Mouse (Mus musculus): ENCODE data around the gene Fbxl7. TPM values are rescaled to one million over a fixed set of nuclear protein-coding genes. Genes with fewer than 3 reads are reported as not detected.

Gene Fbxl7
- polyA plus RNA-seq (2015; fragmentation: Nextera tagmentation; extraction: Ambion mirVana) = 9.7 and 10.0 TPM in 2 replicates

DNA sequence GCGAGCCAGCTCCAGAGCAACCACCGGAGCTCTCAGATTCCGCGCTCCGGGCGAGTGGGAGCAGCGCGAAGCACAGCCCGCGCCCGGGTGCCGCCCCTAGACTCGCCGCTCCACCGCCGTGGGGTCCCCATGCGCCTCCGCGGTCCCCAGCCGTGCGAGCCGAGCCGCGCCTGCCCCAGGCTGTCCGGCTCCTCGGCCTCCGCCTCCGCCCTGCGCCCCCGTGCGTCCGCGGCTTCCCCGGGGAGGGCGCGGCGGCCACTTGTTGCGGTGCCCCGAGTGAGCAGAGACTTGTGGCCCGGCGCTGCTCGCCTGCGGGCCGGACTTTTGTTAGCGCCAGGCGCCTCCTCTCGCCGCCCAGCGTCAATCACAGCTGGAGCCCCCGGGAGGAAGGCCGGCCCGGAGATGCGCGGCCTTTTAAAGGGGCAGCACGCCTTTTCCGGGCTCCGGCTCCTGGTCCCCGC lies at the start of gene Fbxl7:
Fbxl7 (minus strand) TSS at position 330 of the 461 bp plus-strand sequence.
- Histone ChIP-seq H3K4me1 (peaks cover 17% of the 10 kb centered on the region), H3K4me3 (peak within 1 kb of the TSS; percentile 77), H3K4me2 (peak within 1 kb of the TSS; percentile 88), H3K9ac (peak within 1 kb of the TSS; percentile 91), H3K36me3 (no peaks in the 10 kb centered on the region), H3K9me3 (no peaks in the 10 kb centered on the region), H3K27me3 (replicated peaks) (no peaks in the 10 kb centered on the region), H3K27ac (replicated peaks) (peak within 1 kb of the TSS; percentile 94)
- ATAC-seq (ENCODE audit: extremely low read depth, insufficient number of reproducible peaks, low FRiP score, low TSS enrichment) = peak; percentile 74; the same call in 1 of the 2 replicates
- under 1% methylated on average over 56 of the region's 58 CpGs for WGBS

GRCm38 (mm10) chr15:26922026-26922425 lies 26.6 kb upstream of the Fbxl7 start:
- Histone ChIP-seq H3K27ac (replicated peaks) (no peak overlapping the region), H3K27me3 (replicated peaks) (no peaks in the 10 kb centered on the region), H3K4me1 (no peaks in the 10 kb centered on the region), H3K4me2 (no peak overlapping the region), H3K9ac (no peak overlapping the region), H3K4me3 (no peak overlapping the region), H3K9me3 (no peaks in the 10 kb centered on the region), H3K36me3 (no peaks in the 10 kb centered on the region)
- 68% methylated on average over 2 of the region's 2 CpGs for WGBS
- no peak for ATAC-seq (ENCODE audit: extremely low read depth, insufficient number of reproducible peaks, low FRiP score, low TSS enrichment)

DNA sequence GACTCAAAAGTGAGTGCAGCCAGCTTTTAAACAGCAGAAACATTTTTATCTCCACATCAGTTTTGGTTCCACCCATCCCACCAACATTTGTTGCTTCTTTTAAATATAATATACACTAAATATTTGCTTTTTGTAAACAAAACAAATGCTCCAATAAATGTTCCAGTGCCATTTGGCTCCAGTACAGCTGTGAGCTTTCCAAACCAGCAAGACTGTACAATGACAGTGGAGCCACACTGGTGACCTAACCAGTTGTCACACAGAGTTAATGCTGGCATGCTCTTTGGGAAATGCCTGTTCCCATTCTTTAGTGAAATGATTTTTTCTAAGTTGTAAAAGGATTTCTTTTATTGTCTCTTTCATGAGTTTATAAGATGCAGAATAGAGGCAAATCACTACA lies 18.0 kb upstream of the Fbxl7 start:
- Histone ChIP-seq H3K9ac (no peak overlapping the region), H3K4me1 (no peaks in the 10 kb centered on the region), H3K27ac (replicated peaks) (no peak overlapping the region), H3K36me3 (no peaks in the 10 kb centered on the region), H3K27me3 (replicated peaks) (no peaks in the 10 kb centered on the region), H3K4me3 (no peak overlapping the region), H3K4me2 (no peak overlapping the region), H3K9me3 (no peaks in the 10 kb centered on the region)
- ATAC-seq (ENCODE audit: extremely low read depth, insufficient number of reproducible peaks, low FRiP score, low TSS enrichment) = no peak

GRCm38 (mm10) chr15:26895761-26896160 lies 381 bp upstream of the Fbxl7 start:
- WGBS = 0% methylated on average over 14 of the region's 14 CpGs

DNA sequence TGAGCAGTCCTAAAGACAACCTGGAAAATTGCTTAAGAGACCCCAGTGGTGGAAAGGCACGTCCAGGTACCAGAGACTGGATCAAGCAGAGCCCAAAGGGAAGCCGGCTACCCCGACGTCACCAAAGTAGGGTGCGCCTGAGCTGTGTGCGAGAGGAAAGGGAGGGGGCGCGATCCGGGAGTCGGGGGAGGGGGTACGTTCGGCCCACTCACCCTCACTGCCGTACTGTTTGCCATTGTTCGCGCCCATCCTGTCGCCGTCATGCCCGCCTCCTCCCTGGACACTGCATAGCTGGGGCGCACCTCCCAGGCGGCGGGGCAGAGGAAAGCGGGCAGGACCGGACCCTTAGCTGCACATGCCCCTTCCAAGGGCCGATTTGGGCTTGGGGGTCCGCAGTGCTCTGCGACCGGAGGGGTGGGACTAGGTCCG lies 565 bp downstream of the Fbxl7 start:
- ATAC-seq (ENCODE audit: extremely low read depth, insufficient number of reproducible peaks, low FRiP score, low TSS enrichment) = 0 out of 2 replicates have a peak, but pooled peaks have one; percentile 21
- peak overlapping the region; percentile 77 for H3K4me3 ChIP-seq
- peak overlapping the region; percentile 88 for H3K4me2 ChIP-seq
- WGBS = under 1% methylated on average over 27 of the region's 28 CpGs
- H3K4me1 ChIP-seq = peaks cover 17% of the 10 kb centered on the region
- peak overlapping the region; percentile 94 for H3K27ac ChIP-seq (replicated peaks)
- H3K27me3 ChIP-seq (replicated peaks) = no peaks in the 10 kb centered on the region
- no peaks in the 10 kb centered on the region for H3K36me3 ChIP-seq
- peak overlapping the region; percentile 91 for H3K9ac ChIP-seq
- H3K9me3 ChIP-seq = no peaks in the 10 kb centered on the region

More at GRCm38 (mm10) chr15:26895761-26896160, 381 bp upstream of the Fbxl7 start:
- Histone ChIP-seq H3K4me2 (peak overlapping the region; percentile 88), H3K27ac (replicated peaks) (peak overlapping the region; percentile 94), H3K9me3 (no peaks in the 10 kb centered on the region), H3K9ac (peak overlapping the region; percentile 91), H3K4me3 (peak overlapping the region; percentile 77), H3K36me3 (no peaks in the 10 kb centered on the region), H3K27me3 (replicated peaks) (no peaks in the 10 kb centered on the region), H3K4me1 (peaks cover 17% of the 10 kb centered on the region)
- ATAC-seq (ENCODE audit: extremely low read depth, insufficient number of reproducible peaks, low FRiP score, low TSS enrichment) = no peak

- Histone ChIP-seq H3K4me1 (peaks cover 17% of the 10 kb centered on the region), H3K36me3 (no peaks in the 10 kb centered on the region), H3K27me3 (replicated peaks) (no peaks in the 10 kb centered on the region), H3K27ac (replicated peaks) (peak overlapping the region; percentile 94), H3K4me3 (peak overlapping the region; percentile 77), H3K9ac (peak overlapping the region; percentile 91), H3K9me3 (no peaks in the 10 kb centered on the region), H3K4me2 (peak overlapping the region; percentile 88)
- WGBS = 4% methylated on average over 12 of the region's 12 CpGs
- ATAC-seq (ENCODE audit: extremely low read depth, insufficient number of reproducible peaks, low FRiP score, low TSS enrichment) = no peak
These were observed 1.2 kb downstream of the Fbxl7 start for GRCm38 (mm10) chr15:26894031-26894655.

- no peak for ATAC-seq (ENCODE audit: extremely low read depth, insufficient number of reproducible peaks, low FRiP score, low TSS enrichment)
- H3K9ac ChIP-seq = no peak overlapping the region
- H3K9me3 ChIP-seq = no peaks in the 10 kb centered on the region
- H3K4me1 ChIP-seq = peaks cover 17% of the 10 kb centered on the region
- H3K4me2 ChIP-seq = peak overlapping the region; percentile 88
- WGBS = 38% methylated on average over 4 of the region's 4 CpGs
- H3K27ac ChIP-seq (replicated peaks) = peak overlapping the region; percentile 13
- peak overlapping the region; percentile 77 for H3K4me3 ChIP-seq
- no peaks in the 10 kb centered on the region for H3K27me3 ChIP-seq (replicated peaks)
- no peaks in the 10 kb centered on the region for H3K36me3 ChIP-seq
These were observed 2.2 kb downstream of the Fbxl7 start for GRCm38 (mm10) chr15:26893136-26893535.

- Histone ChIP-seq H3K27ac (replicated peaks) (no peak overlapping the region), H3K9ac (no peak overlapping the region), H3K4me2 (no peak overlapping the region), H3K9me3 (no peaks in the 10 kb centered on the region), H3K4me1 (peaks cover 15% of the 10 kb centered on the region), H3K27me3 (replicated peaks) (no peaks in the 10 kb centered on the region), H3K4me3 (no peak overlapping the region), H3K36me3 (no peaks in the 10 kb centered on the region)
- ATAC-seq (ENCODE audit: extremely low read depth, insufficient number of reproducible peaks, low FRiP score, low TSS enrichment) = no peak
- 59% methylated on average over 5 of the region's 5 CpGs for WGBS
These were observed 5.4 kb downstream of the Fbxl7 start for GRCm38 (mm10) chr15:26889971-26890370.

- no peak for ATAC-seq (ENCODE audit: extremely low read depth, insufficient number of reproducible peaks, low FRiP score, low TSS enrichment)
- 66% methylated on average over 10 of the region's 10 CpGs for WGBS
- peaks cover 11% of the 10 kb centered on the region for H3K4me1 ChIP-seq
- H3K27ac ChIP-seq (replicated peaks) = no peak overlapping the region
- no peaks in the 10 kb centered on the region for H3K36me3 ChIP-seq
- no peak overlapping the region for H3K4me2 ChIP-seq
- H3K9me3 ChIP-seq = no peaks in the 10 kb centered on the region
- no peak overlapping the region for H3K9ac ChIP-seq
- no peaks in the 10 kb centered on the region for H3K27me3 ChIP-seq (replicated peaks)
- no peak overlapping the region for H3K4me3 ChIP-seq
These were observed 7.2 kb downstream of the Fbxl7 start for GRCm38 (mm10) chr15:26888170-26888569.

DNA sequence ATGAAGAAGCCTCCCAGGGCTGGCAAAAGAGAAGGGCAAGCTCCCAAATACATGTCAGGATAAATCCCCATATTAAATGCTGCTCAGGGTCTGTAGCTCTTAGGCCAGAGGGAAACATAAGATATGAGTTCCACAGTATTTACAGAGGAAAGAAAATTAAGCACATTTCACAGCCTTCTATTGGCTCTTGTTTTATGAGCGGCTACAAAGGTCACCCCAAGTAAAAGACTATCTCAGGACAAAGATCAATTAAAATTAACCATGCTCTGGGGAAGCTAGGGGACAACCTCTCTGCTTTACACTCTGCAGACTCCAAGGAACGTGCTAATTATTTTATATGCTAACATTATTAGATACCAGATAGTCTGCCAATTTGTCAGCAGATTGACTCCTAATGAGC lies 9.4 kb downstream of the Fbxl7 start:
- no peaks in the 10 kb centered on the region for H3K36me3 ChIP-seq
- no peaks in the 10 kb centered on the region for H3K4me1 ChIP-seq
- no peaks in the 10 kb centered on the region for H3K9me3 ChIP-seq
- no peaks in the 10 kb centered on the region for H3K27me3 ChIP-seq (replicated peaks)
- H3K27ac ChIP-seq (replicated peaks) = no peak overlapping the region
- WGBS = 76% methylated on average over 2 of the region's 2 CpGs
- H3K4me3 ChIP-seq = no peak overlapping the region
- H3K4me2 ChIP-seq = no peak overlapping the region
- ATAC-seq (ENCODE audit: extremely low read depth, insufficient number of reproducible peaks, low FRiP score, low TSS enrichment) = no peak
- H3K9ac ChIP-seq = no peak overlapping the region

GRCm38 (mm10) chr15:26880212-26880956 lies 15.0 kb downstream of the Fbxl7 start:
- Histone ChIP-seq H3K27ac (replicated peaks) (no peak overlapping the region), H3K4me1 (peaks cover 11% of the 10 kb centered on the region), H3K4me3 (no peak overlapping the region), H3K9me3 (no peaks in the 10 kb centered on the region), H3K27me3 (replicated peaks) (no peaks in the 10 kb centered on the region), H3K9ac (no peak overlapping the region), H3K36me3 (no peaks in the 10 kb centered on the region), H3K4me2 (no peak overlapping the region)
- WGBS = 76% methylated on average over 8 of the region's 8 CpGs
- ATAC-seq (ENCODE audit: extremely low read depth, insufficient number of reproducible peaks, low FRiP score, low TSS enrichment) = no peak

Data from heart, embryonic 13.5 days (tissue).